Mouse (Mus musculus) heart, postnatal 0 days (tissue): ENCODE data around the gene Atpif1.

Experiments used
- CTCF ChIP-seq: IDR thresholded peaks from 2 replicates; pipeline ENCODE4 v1.5.1; 2016; ENCODE audit warnings: antibody characterized with exemption, control low read depth, low read depth
- EP300 ChIP-seq: IDR thresholded peaks from 2 replicates; pipeline ENCODE4 v1.6.1; 2016; ENCODE audit warnings: antibody characterized with exemption, low read depth

GRCm38 (mm10) chr4:132515369-132516155 lies 17.9 kb downstream of the Atpif1 start:
- no peak for TF ChIP-seq CTCF
- no peak for TF ChIP-seq EP300
